Mouse (Mus musculus): ENCODE measurements at regions not wholly inside any gene's neighbourhood (a gene's known extent, or its start where the extent isn't known, plus 50 kb on each side); places are given as distances from the start of the nearest gene placed in this dataset.

GRCm38 (mm10) chr7:79201246-79201645 is 52.4 kb upstream of the Mfge8 start:
- peak in 1 of 2 experiments; percentile 27 for DNase-seq (ENCODE audit: low spot score in 2 of 2)

GRCm38 (mm10) chr7:79202336-79202735 is 53.5 kb upstream of the Mfge8 start:
- DNase-seq (ENCODE audit: low spot score in 2 of 2) = peak; percentile 73 to 82

GRCm38 (mm10) chr7:79203481-79203880 is 54.6 kb upstream of the Mfge8 start:
- DNase-seq (ENCODE audit: low spot score in 2 of 2) = no peak

GRCm38 (mm10) chr7:79207140-79207539 is 58.3 kb upstream of the Mfge8 start:
- no peak for DNase-seq (ENCODE audit: low spot score in 2 of 2)

DNA sequence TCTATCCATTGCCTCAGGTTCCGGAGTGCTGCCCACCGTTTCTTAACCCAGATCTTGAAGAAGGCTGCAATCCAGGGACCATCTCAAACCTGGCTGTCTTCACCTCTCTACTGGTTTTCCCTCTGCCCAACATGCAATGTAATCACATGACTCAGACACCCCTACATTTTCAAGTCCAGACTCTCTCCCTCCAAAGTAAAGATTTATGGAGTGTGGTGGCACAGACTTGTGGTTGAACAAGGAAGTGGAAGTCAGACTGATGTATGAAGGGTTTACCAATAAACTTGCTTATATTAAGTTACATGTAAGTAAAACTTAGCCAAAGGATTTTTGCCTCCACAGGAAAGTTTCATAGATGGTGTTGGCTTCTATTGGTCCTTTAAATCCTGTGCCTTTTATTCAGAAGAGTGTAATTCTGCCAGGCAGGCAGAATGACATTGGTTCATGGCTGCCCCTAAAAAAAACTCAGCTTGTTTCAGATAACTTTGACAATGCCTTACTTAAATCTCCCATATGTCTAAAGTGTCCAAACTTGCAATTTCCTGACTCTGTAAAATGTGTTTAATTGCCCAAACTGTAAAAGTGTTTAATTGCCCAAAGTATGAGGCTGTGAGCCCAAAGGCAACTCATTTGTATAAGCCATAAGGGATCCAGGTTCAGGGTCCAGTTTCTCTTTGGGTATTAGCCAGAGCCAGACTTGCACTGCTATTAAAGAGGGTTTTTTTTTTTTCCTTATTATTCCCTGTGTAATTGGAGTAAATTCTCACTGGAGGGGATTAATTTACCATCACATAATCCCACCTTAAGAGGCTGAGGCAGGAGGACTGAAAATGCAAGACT is 61.7 kb upstream of the Mfge8 start:
- DNase-seq (ENCODE audit: low spot score in 2 of 2) = no peak

- no peak for DNase-seq (ENCODE audit: low spot score in 2 of 2)
Measured at GRCm38 (mm10) chr7:79211287-79211976, 61.6 kb upstream of the Abhd2 start.

- no peak for DNase-seq (ENCODE audit: low spot score in 2 of 2)
Measured at GRCm38 (mm10) chr7:79212231-79212630, 60.8 kb upstream of the Abhd2 start.

GRCm38 (mm10) chr7:79215001-79215400 is 58.0 kb upstream of the Abhd2 start:
- DNase-seq (ENCODE audit: low spot score in 2 of 2) = no peak

GRCm38 (mm10) chr7:79217232-79217631 is 55.8 kb upstream of the Abhd2 start:
- DNase-seq (ENCODE audit: low spot score in 2 of 2) = no peak

GRCm38 (mm10) chr7:79222626-79223335 is 50.2 kb upstream of the Abhd2 start:
- DNase-seq (ENCODE audit: low spot score in 2 of 2) = no peak
